25 mouse cellular contexts compared by ENCODE assay signal in genomic region chr7:141190220-141190619, GRCm38 (mm10).
"Had no signal": no experiment of that assay in that cellular context is flagged by ENCODE, and none has a peak within 500 bp of the region (broad histone marks: within the 10 kb centered on the region; RNA-seq: fewer than 3 reads in every experiment).

No protein-coding gene starts in this region.

- H3K27me3 ChIP-seq: embryonic facial prominence, embryonic 12.5 days; embryonic facial prominence, embryonic 15.5 days; forebrain, embryonic 12.5 days; forebrain, embryonic 13.5 days; forebrain, embryonic 15.5 days had no signal

- H3K9me3 ChIP-seq: embryonic facial prominence, embryonic 12.5 days; embryonic facial prominence, embryonic 15.5 days; forebrain, embryonic 10.5 days; forebrain, embryonic 12.5 days; forebrain, embryonic 13.5 days; forebrain, embryonic 15.5 days had no signal

- ATAC-seq: forebrain, embryonic 13.5 days; forebrain, embryonic 14.5 days; forebrain, embryonic 15.5 days; forebrain, embryonic 16.5 days; forebrain, postnatal 0 days had no signal

- H3K9ac ChIP-seq: embryonic facial prominence, embryonic 12.5 days; embryonic facial prominence, embryonic 15.5 days; forebrain, embryonic 12.5 days; forebrain, embryonic 13.5 days; forebrain, embryonic 15.5 days; forebrain, postnatal 0 days had no signal

- H3K4me2 ChIP-seq: embryonic facial prominence, embryonic 12.5 days; embryonic facial prominence, embryonic 15.5 days; forebrain, embryonic 12.5 days; forebrain, embryonic 13.5 days; forebrain, embryonic 15.5 days had no signal

- DNase-seq: cerebellum, adult 18-20 months; cerebellum, adult 2 months; cerebellum, adult 8-10 months; cerebellum, adult 9-10 months; cerebellum, adult 9-11 months; cerebellum, postnatal 10 days; cerebellum, postnatal 14 days; cerebellum, postnatal 25 days; cerebellum, postnatal 36 days; embryo, embryonic 11 days; forebrain, postnatal 0 days; gastrocnemius, postnatal 10 days; gastrocnemius, postnatal 14 days; gastrocnemius, postnatal 25 days; gastrocnemius, postnatal 36 days had no signal

- H3K4me3 ChIP-seq: embryonic facial prominence, embryonic 12.5 days; embryonic facial prominence, embryonic 15.5 days; forebrain, embryonic 10.5 days; forebrain, embryonic 12.5 days; forebrain, embryonic 13.5 days; forebrain, embryonic 15.5 days; gastrocnemius, adult 2 months; heart, adult 2 months had no signal

- H3K27ac ChIP-seq: embryonic facial prominence, embryonic 12.5 days; embryonic facial prominence, embryonic 15.5 days; forebrain, embryonic 10.5 days; forebrain, embryonic 12.5 days; forebrain, embryonic 13.5 days; forebrain, embryonic 15.5 days; gastrocnemius, adult 2 months; heart, adult 2 months had no signal
